Mouse (Mus musculus): ENCODE data around the gene Smarca2. TPM values are rescaled to one million over a fixed set of nuclear protein-coding genes. Genes with fewer than 3 reads are reported as not detected.

Smarca2 gene
- polyA plus RNA-seq, 1 experiment from 2014 or later = 83.4 TPM

DNA sequence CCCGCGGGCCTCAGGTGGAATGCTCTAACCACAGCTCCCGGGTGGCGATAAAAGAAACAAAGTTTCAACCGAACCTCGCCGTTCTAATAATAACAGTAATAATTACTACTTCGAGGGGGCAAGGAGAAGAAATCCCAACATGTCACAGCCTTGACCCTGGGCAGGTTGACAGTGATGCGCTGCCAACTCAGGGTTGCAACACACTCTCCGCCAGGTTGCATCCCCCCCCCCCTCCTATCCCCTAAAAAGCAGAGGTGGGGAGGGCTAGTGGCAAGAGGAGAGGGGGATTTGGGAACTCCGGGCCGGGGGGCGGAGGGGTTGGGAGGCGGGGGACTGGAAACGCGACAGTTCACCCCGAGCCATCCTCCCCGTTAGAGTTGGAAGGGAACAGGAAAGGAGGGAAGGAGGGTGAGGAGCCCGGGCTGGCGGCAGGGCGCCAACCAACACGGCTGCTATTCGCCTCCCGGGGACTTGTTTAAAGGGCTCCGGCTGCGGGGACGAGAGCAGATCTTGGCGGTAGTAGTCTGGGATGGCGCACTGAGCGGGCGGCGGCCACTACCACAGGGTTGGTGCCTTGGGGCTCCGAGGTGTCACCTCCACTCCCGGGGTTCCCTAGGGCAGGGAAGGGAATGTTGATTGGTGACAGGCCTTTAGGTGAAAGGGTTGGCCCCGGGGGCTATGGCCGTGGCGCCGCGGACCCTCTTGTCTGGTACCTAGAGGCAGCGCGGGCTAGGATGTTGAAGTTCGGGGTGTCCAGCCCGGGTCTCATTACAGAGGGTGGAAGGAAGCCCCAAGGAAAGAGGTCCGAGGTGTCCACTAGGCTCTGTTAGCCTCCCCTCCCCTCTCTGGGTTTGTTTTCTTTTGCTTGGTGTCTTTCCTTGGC is 829 bp downstream of the Smarca2 start:
- H3K27ac ChIP-seq = peak overlapping the region; percentile 92
- H3K4me2 ChIP-seq = peak overlapping the region; percentile 100
- no peaks in the 10 kb centered on the region for H3K9me3 ChIP-seq (replicated peaks)
- H3K4me1 ChIP-seq = peaks cover 34% of the 10 kb centered on the region
- H3K4me3 ChIP-seq = peak overlapping the region; percentile 75
- peak overlapping the region; percentile 74 for H3K9ac ChIP-seq
- H3K27me3 ChIP-seq = peaks cover 32% of the 10 kb centered on the region
- H3K36me3 ChIP-seq (ENCODE audit: poor library complexity, severe bottlenecking) = no peaks in the 10 kb centered on the region
- WGBS = 1% methylated on average over 44 of the region's 44 CpGs
- ATAC-seq = no peak

GRCm38 (mm10) chr19:26606321-26607155 is 1.7 kb downstream of the Smarca2 start:
- ATAC-seq = 0 out of 2 replicates have a peak, but pooled peaks have one; percentile 2
- under 1% methylated on average over 53 of the region's 63 CpGs for WGBS

GRCm38 (mm10) chr19:26607156-26607536 is 2.3 kb downstream of the Smarca2 start:
- no peak overlapping the region for H3K27ac ChIP-seq
- no peaks in the 10 kb centered on the region for H3K36me3 ChIP-seq (ENCODE audit: poor library complexity, severe bottlenecking)
- ATAC-seq = no peak; the same call in 1 of the 2 replicates
- H3K9me3 ChIP-seq (replicated peaks) = no peaks in the 10 kb centered on the region
- H3K4me1 ChIP-seq = peaks cover 34% of the 10 kb centered on the region
- peaks cover 31% of the 10 kb centered on the region for H3K27me3 ChIP-seq
- H3K4me3 ChIP-seq = peak overlapping the region; percentile 75
- H3K4me2 ChIP-seq = peak overlapping the region; percentile 100
- H3K9ac ChIP-seq = peak overlapping the region; percentile 74
- under 1% methylated on average over 40 of the region's 56 CpGs for WGBS

More at GRCm38 (mm10) chr19:26606321-26607155, 1.7 kb downstream of the Smarca2 start:
- Histone ChIP-seq H3K9me3 (replicated peaks) (no peaks in the 10 kb centered on the region), H3K4me2 (peak overlapping the region; percentile 100), H3K27me3 (peaks cover 33% of the 10 kb centered on the region), H3K4me3 (peak overlapping the region; percentile 75), H3K4me1 (peaks cover 34% of the 10 kb centered on the region), H3K9ac (peak overlapping the region; percentile 74), H3K36me3 (ENCODE audit: poor library complexity, severe bottlenecking) (no peaks in the 10 kb centered on the region), H3K27ac (peak overlapping the region; percentile 92; the same call in 1 of the 2 replicates)

GRCm38 (mm10) chr19:26607551-26608433 is 2.9 kb downstream of the Smarca2 start:
- Histone ChIP-seq H3K4me3 (peak overlapping the region; percentile 75), H3K4me1 (peaks cover 34% of the 10 kb centered on the region), H3K27me3 (peaks cover 30% of the 10 kb centered on the region), H3K27ac (no peak overlapping the region), H3K9me3 (replicated peaks) (no peaks in the 10 kb centered on the region), H3K4me2 (peak overlapping the region; percentile 100), H3K9ac (peak overlapping the region; percentile 74), H3K36me3 (ENCODE audit: poor library complexity, severe bottlenecking) (no peaks in the 10 kb centered on the region)
- under 1% methylated on average over 39 of the region's 39 CpGs for WGBS
- no peak for ATAC-seq

GRCm38 (mm10) chr19:26608434-26608812 is 3.6 kb downstream of the Smarca2 start:
- no peaks in the 10 kb centered on the region for H3K9me3 ChIP-seq (replicated peaks)

DNA sequence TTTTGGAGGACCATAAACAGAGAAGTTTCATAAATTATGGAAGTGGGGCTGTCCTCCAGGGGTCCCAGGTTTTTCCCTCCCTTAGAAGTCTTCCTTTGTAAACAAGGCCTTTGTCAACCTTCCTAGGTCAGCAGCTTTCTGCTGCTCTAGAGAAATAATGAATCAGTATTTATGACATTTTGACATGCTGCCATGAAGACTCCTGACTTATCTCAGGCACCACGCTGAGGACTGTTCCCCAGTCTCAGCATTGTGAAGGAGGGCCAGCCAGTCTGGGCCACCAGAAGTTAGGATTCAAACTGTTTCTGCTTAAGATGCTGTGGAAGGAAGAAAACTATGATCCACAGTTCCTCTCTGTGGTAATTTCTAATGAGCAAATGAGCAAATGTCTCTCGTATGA is 4.8 kb downstream of the Smarca2 start:
- no peak for ATAC-seq
- Histone ChIP-seq H3K4me3 (no peak overlapping the region), H3K9ac (0 out of 2 replicates have a peak overlapping the region, but pooled peaks have one; percentile 2), H3K9me3 (replicated peaks) (no peaks in the 10 kb centered on the region), H3K4me2 (no peak overlapping the region), H3K36me3 (ENCODE audit: poor library complexity, severe bottlenecking) (no peaks in the 10 kb centered on the region), H3K27me3 (peaks cover 25% of the 10 kb centered on the region), H3K4me1 (peaks cover 25% of the 10 kb centered on the region), H3K27ac (no peak overlapping the region)
- 34% methylated on average over 2 of the region's 2 CpGs for WGBS

More at GRCm38 (mm10) chr19:26608434-26608812, 3.6 kb downstream of the Smarca2 start:
- 2% methylated on average over 7 of the region's 7 CpGs for WGBS
- no peak overlapping the region for H3K27ac ChIP-seq
- H3K36me3 ChIP-seq (ENCODE audit: poor library complexity, severe bottlenecking) = no peaks in the 10 kb centered on the region
- peaks cover 32% of the 10 kb centered on the region for H3K4me1 ChIP-seq
- peaks cover 26% of the 10 kb centered on the region for H3K27me3 ChIP-seq
- ATAC-seq = no peak
- H3K4me3 ChIP-seq = peak overlapping the region; percentile 75
- H3K9ac ChIP-seq = no peak overlapping the region
- peak overlapping the region; percentile 100 for H3K4me2 ChIP-seq

- no peak overlapping the region for H3K4me3 ChIP-seq
- WGBS = 59% methylated on average over 4 of the region's 4 CpGs
- peaks cover 11% of the 10 kb centered on the region for H3K4me1 ChIP-seq
- H3K9ac ChIP-seq = no peak overlapping the region
- peaks cover 19% of the 10 kb centered on the region for H3K27me3 ChIP-seq
- H3K36me3 ChIP-seq (ENCODE audit: poor library complexity, severe bottlenecking) = no peaks in the 10 kb centered on the region
- no peaks in the 10 kb centered on the region for H3K9me3 ChIP-seq (replicated peaks)
- H3K4me2 ChIP-seq = no peak overlapping the region
- no peak overlapping the region for H3K27ac ChIP-seq
- no peak for ATAC-seq
Measured at GRCm38 (mm10) chr19:26612995-26613394, 8.1 kb downstream of the Smarca2 start.

DNA sequence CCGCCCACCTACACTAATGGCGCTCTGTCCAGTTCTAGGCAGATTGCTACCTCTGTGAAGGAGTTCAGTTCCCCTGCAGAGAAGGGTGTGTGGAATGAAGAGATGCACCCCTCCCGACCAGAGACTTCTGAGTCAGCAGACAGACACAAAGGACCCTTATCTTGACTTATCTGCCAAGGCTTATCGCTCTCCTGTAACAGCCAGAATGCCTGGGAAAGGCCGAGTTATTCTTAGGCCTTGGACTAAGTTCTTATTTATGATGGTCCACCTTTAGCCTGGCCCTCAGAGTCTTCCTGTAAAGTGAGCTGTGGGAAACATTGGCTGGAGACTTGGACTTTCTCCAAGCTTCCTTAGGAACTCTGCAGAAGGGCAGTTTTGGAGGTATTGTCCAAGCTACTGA is 8.8 kb downstream of the Smarca2 start:
- 81% methylated on average over 5 of the region's 5 CpGs for WGBS
- H3K9me3 ChIP-seq (replicated peaks) = no peaks in the 10 kb centered on the region
- ATAC-seq = no peak

GRCm38 (mm10) chr19:26616271-26616670 is 11.4 kb downstream of the Smarca2 start:
- H3K4me3 ChIP-seq = no peak overlapping the region
- no peak overlapping the region for H3K9ac ChIP-seq
- ATAC-seq = no peak
- 60% methylated on average over 1 of the region's 1 CpGs for WGBS
- H3K4me1 ChIP-seq = no peaks in the 10 kb centered on the region
- peaks cover 6% of the 10 kb centered on the region; the same call in 1 of the 2 replicates for H3K36me3 ChIP-seq (ENCODE audit: poor library complexity, severe bottlenecking)
- no peak overlapping the region for H3K27ac ChIP-seq
- no peaks in the 10 kb centered on the region for H3K27me3 ChIP-seq
- H3K9me3 ChIP-seq (replicated peaks) = no peaks in the 10 kb centered on the region
- no peak overlapping the region for H3K4me2 ChIP-seq

More for the DNA sequence above, 8.8 kb downstream of the Smarca2 start:
- H3K27me3 ChIP-seq = peaks cover 12% of the 10 kb centered on the region
- H3K36me3 ChIP-seq (ENCODE audit: poor library complexity, severe bottlenecking) = no peaks in the 10 kb centered on the region
- H3K4me1 ChIP-seq = peaks cover 4% of the 10 kb centered on the region
- H3K9ac ChIP-seq = no peak overlapping the region
- no peak overlapping the region for H3K4me2 ChIP-seq
- no peak overlapping the region for H3K4me3 ChIP-seq
- no peak overlapping the region for H3K27ac ChIP-seq

DNA sequence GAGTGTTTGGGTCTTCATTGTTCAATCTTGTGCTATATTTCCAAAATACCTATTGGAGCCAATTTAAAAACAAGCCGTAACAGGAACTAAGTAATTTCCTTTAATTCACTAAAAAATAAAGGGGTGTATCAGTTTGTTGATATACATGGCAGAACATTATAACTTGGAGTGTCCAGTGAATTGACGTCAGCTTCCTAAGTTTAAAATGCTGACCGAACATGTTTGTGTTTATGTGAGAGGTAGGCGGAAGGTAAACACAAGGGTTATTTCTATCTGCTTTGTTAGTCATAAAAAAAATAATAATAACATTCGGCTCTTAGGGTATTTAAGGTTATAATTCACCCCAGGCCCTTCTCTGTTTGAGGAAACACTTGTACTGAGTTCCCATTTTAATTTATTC is 12.4 kb downstream of the Smarca2 start:
- 95% methylated on average over 5 of the region's 5 CpGs for WGBS

DNA sequence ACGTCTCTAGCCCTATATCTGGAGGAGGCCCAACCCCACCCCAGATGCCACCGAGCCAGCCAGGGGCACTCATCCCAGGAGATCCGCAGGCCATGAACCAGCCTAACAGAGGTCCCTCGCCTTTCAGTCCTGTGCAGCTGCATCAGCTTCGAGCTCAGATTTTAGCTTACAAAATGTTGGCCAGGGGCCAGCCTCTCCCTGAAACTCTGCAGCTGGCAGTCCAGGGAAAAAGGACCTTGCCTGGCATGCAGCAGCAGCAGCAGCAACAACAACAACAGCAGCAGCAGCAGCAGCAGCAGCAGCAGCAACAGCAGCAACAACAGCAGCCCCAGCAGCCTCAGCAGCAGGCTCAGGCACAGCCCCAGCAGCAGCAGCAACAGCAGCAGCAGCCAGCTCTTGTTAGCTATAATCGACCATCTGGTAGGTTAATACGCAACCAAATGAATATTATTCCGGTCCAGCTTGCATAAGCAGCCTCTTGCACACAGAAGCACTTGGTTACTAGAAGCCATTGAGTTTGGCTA is 25.9 kb downstream of the Smarca2 start:
- H3K27ac ChIP-seq = peak overlapping the region; percentile 78
- H3K4me3 ChIP-seq = no peak overlapping the region
- no peak overlapping the region for H3K9ac ChIP-seq
- peaks cover 11% of the 10 kb centered on the region for H3K4me1 ChIP-seq
- H3K36me3 ChIP-seq (ENCODE audit: poor library complexity, severe bottlenecking) = no peaks in the 10 kb centered on the region
- H3K27me3 ChIP-seq = no peaks in the 10 kb centered on the region
- ATAC-seq = peak; percentile 89
- H3K4me2 ChIP-seq = no peak overlapping the region
- no peaks in the 10 kb centered on the region for H3K9me3 ChIP-seq (replicated peaks)
- 43% methylated on average over 8 of the region's 8 CpGs for WGBS

More for the DNA sequence above, 12.4 kb downstream of the Smarca2 start:
- Histone ChIP-seq H3K27ac (no peak overlapping the region), H3K4me2 (no peak overlapping the region), H3K9me3 (replicated peaks) (no peaks in the 10 kb centered on the region), H3K4me3 (no peak overlapping the region), H3K36me3 (ENCODE audit: poor library complexity, severe bottlenecking) (peaks cover 9% of the 10 kb centered on the region; the same call in 1 of the 2 replicates), H3K4me1 (no peaks in the 10 kb centered on the region), H3K27me3 (no peaks in the 10 kb centered on the region), H3K9ac (no peak overlapping the region)
- ATAC-seq = no peak

Data from forebrain, embryonic 13.5 days (tissue).